Mouse (Mus musculus) embryonic fibroblast, embryonic 13.5 days (primary cell): ENCODE results near the gene Gpc3.

Source experiments
- CTCF ChIP-seq: IDR thresholded peaks from 2 replicates; pipeline ENCODE4 v1.5.1; 2011; ENCODE audit warnings: mild to moderate bottlenecking, control low read depth, low read length, moderate library complexity, borderline replicate concordance; ENCODE audit not compliant: insufficient read depth
- POLR2A ChIP-seq: IDR thresholded peaks from 2 replicates; pipeline ENCODE4 v1.6.1; 2011; ENCODE audit warnings: low read depth, mild to moderate bottlenecking, control low read depth, low read length, moderate library complexity

- TF ChIP-seq CTCF (no peak), POLR2A (no peak)
Observed at GRCm38 (mm10) chrX:52237470-52237869, 376.3 kb downstream of the Gpc3 start.
